Mouse (Mus musculus) embryonic fibroblast, embryonic 13.5 days (primary cell): ENCODE measurements at regions not wholly inside any gene's neighbourhood (a gene's known extent, or its start where the extent isn't known, plus 50 kb on each side); places are given as distances from the start of the nearest gene placed in this dataset.

Experiments
- CTCF ChIP-seq: IDR thresholded peaks from 2 replicates; pipeline ENCODE4 v1.5.1; 2011; ENCODE audit warnings: mild to moderate bottlenecking, control low read depth, low read length, moderate library complexity, borderline replicate concordance; ENCODE audit not compliant: insufficient read depth
- POLR2A ChIP-seq: IDR thresholded peaks from 2 replicates; pipeline ENCODE4 v1.6.1; 2011; ENCODE audit warnings: low read depth, mild to moderate bottlenecking, control low read depth, low read length, moderate library complexity

GRCm38 (mm10) chr1:168044765-168045164 is 355.7 kb downstream of the Lmx1a start:
- TF ChIP-seq POLR2A (no peak), CTCF (no peak)
